Mouse (Mus musculus) limb, embryonic 15.5 days (tissue): ENCODE measurements around the gene Bcl9l. TPM values are rescaled to one million over a fixed set of nuclear protein-coding genes. Genes with fewer than 3 reads are reported as not detected.

Experiments used
- ATAC-seq: fragments of 200-750 bp; cut with Nextera tagmentation; 2 replicates; pipeline ENCODE4 v1.8.0; 2017; ENCODE audit warnings: low read depth, moderate TSS enrichment; ENCODE audit not compliant: insufficient number of reproducible peaks, low FRiP score, low TSS enrichment
- H3K27ac ChIP-seq: fragments of 300-500 bp; sonication (generic); 2 replicates; pipeline ENCODE4 v1.5.1; 2015; ENCODE audit warnings: moderate library complexity, mild to moderate bottlenecking, inconsistent platforms
- H3K27me3 ChIP-seq: fragments of 300-500 bp; sonication (generic); 2 replicates; pipeline ENCODE4 v1.6.1; 2015; ENCODE audit warnings: inconsistent platforms
- H3K36me3 ChIP-seq: fragments of 300-500 bp; sonication (generic); 2 replicates; pipeline ENCODE4 v1.6.1; 2015; ENCODE audit warnings: inconsistent platforms
- H3K4me1 ChIP-seq: fragments of 300-500 bp; sonication (generic); 2 replicates; pipeline ENCODE4 v1.6.1; 2015; ENCODE audit warnings: inconsistent platforms
- H3K4me2 ChIP-seq: fragments of 300-500 bp; sonication (generic); 2 replicates; pipeline ENCODE4 v1.6.1; 2015; ENCODE audit warnings: mild to moderate bottlenecking, inconsistent platforms
- H3K4me3 ChIP-seq: fragments of 300-500 bp; sonication (generic); 2 replicates; pipeline ENCODE4 v1.5.1; 2015; ENCODE audit warnings: mild to moderate bottlenecking, inconsistent platforms
- H3K9ac ChIP-seq: fragments of 300-500 bp; sonication (generic); 2 replicates; pipeline ENCODE4 v1.6.1; 2015; ENCODE audit warnings: inconsistent platforms
- H3K9me3 ChIP-seq: fragments of 300-500 bp; sonication (generic); 2 replicates; pipeline ENCODE4 v1.6.1; 2016; ENCODE audit warnings: inconsistent platforms
- WGBS: fragments of 180-500 bp; shearing (Covaris S2); methylation state at CpG from one replicate; pipeline ENCODE4 v1.1.7; 2015; 5-methylcytosine and 5-hydroxymethylcytosine counted together
- polyA plus RNA-seq: library from polyadenylated mRNA; unstranded; fragments of >200 nt; fragmentation: Nextera tagmentation; extraction: Ambion mirVana; gene quantifications from 2 replicates; pipeline ENCODE4 v1.2.1, GENCODE M21; 2015

The Bcl9l gene
- polyA plus RNA-seq, 1 experiment from 2014 or later = 18.5 TPM

GRCm38 (mm10) chr9:44500638-44501175 lies 18.1 kb downstream of the Bcl9l start:
- Histone ChIP-seq H3K9me3 (no peaks in the 10 kb centered on the region), H3K4me2 (peak overlapping the region; percentile 81), H3K9ac (no peak overlapping the region), H3K27ac (peak overlapping the region; percentile 97), H3K36me3 (peaks cover 41% of the 10 kb centered on the region), H3K4me3 (peak overlapping the region; percentile 45), H3K4me1 (peaks cover 81% of the 10 kb centered on the region), H3K27me3 (no peaks in the 10 kb centered on the region)
- WGBS = 34% methylated on average over 8 of the region's 8 CpGs
- no peak for ATAC-seq

- Histone ChIP-seq H3K36me3 (peaks cover 47% of the 10 kb centered on the region), H3K9me3 (no peaks in the 10 kb centered on the region), H3K4me1 (peaks cover 78% of the 10 kb centered on the region), H3K27ac (peak overlapping the region; percentile 97), H3K9ac (no peak overlapping the region), H3K27me3 (no peaks in the 10 kb centered on the region), H3K4me2 (peak overlapping the region; percentile 81), H3K4me3 (peak overlapping the region; percentile 18)
- no peak for ATAC-seq
- WGBS = 17% methylated on average over 10 of the region's 10 CpGs
These were observed 18.7 kb downstream of the Bcl9l start for GRCm38 (mm10) chr9:44501206-44501879.

GRCm38 (mm10) chr9:44502006-44502405 lies 19.4 kb downstream of the Bcl9l start:
- Histone ChIP-seq H3K36me3 (peaks cover 54% of the 10 kb centered on the region), H3K27ac (peak overlapping the region; percentile 97; the same call in 1 of the 2 replicates), H3K27me3 (no peaks in the 10 kb centered on the region), H3K4me2 (peak overlapping the region; percentile 81), H3K9ac (no peak overlapping the region), H3K4me1 (peaks cover 72% of the 10 kb centered on the region), H3K9me3 (no peaks in the 10 kb centered on the region), H3K4me3 (peak overlapping the region; percentile 18)
- no peak for ATAC-seq
- WGBS = 0% methylated on average over 4 of the region's 4 CpGs

GRCm38 (mm10) chr9:44504893-44505823 lies 22.5 kb downstream of the Bcl9l start:
- peaks cover 78% of the 10 kb centered on the region for H3K36me3 ChIP-seq
- H3K9ac ChIP-seq = no peak overlapping the region
- WGBS = 70% methylated on average over 20 of the region's 20 CpGs
- H3K27ac ChIP-seq = no peak overlapping the region
- H3K4me3 ChIP-seq = no peak overlapping the region
- H3K4me2 ChIP-seq = no peak overlapping the region
- no peaks in the 10 kb centered on the region for H3K9me3 ChIP-seq
- ATAC-seq = no peak
- H3K27me3 ChIP-seq = no peaks in the 10 kb centered on the region
- H3K4me1 ChIP-seq = peaks cover 68% of the 10 kb centered on the region

GRCm38 (mm10) chr9:44505824-44506467 lies 23.3 kb downstream of the Bcl9l start:
- peaks cover 68% of the 10 kb centered on the region for H3K4me1 ChIP-seq
- H3K4me3 ChIP-seq = no peak overlapping the region
- H3K27ac ChIP-seq = no peak overlapping the region
- H3K9ac ChIP-seq = no peak overlapping the region
- no peaks in the 10 kb centered on the region for H3K27me3 ChIP-seq
- peaks cover 74% of the 10 kb centered on the region for H3K36me3 ChIP-seq
- H3K9me3 ChIP-seq = no peaks in the 10 kb centered on the region
- no peak overlapping the region for H3K4me2 ChIP-seq
- 48% methylated on average over 23 of the region's 23 CpGs for WGBS
- no peak for ATAC-seq

- WGBS = 93% methylated on average over 13 of the region's 13 CpGs
- Histone ChIP-seq H3K27ac (no peak overlapping the region), H3K4me2 (no peak overlapping the region), H3K9ac (no peak overlapping the region), H3K9me3 (no peaks in the 10 kb centered on the region), H3K36me3 (peaks cover 74% of the 10 kb centered on the region), H3K27me3 (no peaks in the 10 kb centered on the region), H3K4me3 (no peak overlapping the region), H3K4me1 (peaks cover 67% of the 10 kb centered on the region)
- no peak for ATAC-seq
These were observed 23.9 kb downstream of the Bcl9l start for GRCm38 (mm10) chr9:44506566-44506965.

GRCm38 (mm10) chr9:44507345-44507744 lies 24.7 kb downstream of the Bcl9l start:
- Histone ChIP-seq H3K36me3 (peaks cover 68% of the 10 kb centered on the region), H3K27ac (no peak overlapping the region), H3K9ac (no peak overlapping the region), H3K4me2 (no peak overlapping the region), H3K4me1 (peaks cover 67% of the 10 kb centered on the region), H3K9me3 (no peaks in the 10 kb centered on the region), H3K27me3 (no peaks in the 10 kb centered on the region), H3K4me3 (no peak overlapping the region)
- 96% methylated on average over 6 of the region's 6 CpGs for WGBS
- ATAC-seq = no peak

- no peak for ATAC-seq
- H3K4me3 ChIP-seq = no peak overlapping the region
- H3K9me3 ChIP-seq = no peaks in the 10 kb centered on the region
- 76% methylated on average over 17 of the region's 18 CpGs for WGBS
- H3K36me3 ChIP-seq = peaks cover 60% of the 10 kb centered on the region
- no peaks in the 10 kb centered on the region for H3K27me3 ChIP-seq
- no peak overlapping the region for H3K4me2 ChIP-seq
- no peak overlapping the region for H3K9ac ChIP-seq
- peaks cover 76% of the 10 kb centered on the region for H3K4me1 ChIP-seq
- no peak overlapping the region for H3K27ac ChIP-seq
These were observed 25.5 kb downstream of the Bcl9l start for GRCm38 (mm10) chr9:44508124-44508619.

GRCm38 (mm10) chr9:44508721-44509486 lies 26.3 kb downstream of the Bcl9l start:
- Histone ChIP-seq H3K4me1 (peaks cover 77% of the 10 kb centered on the region), H3K27me3 (no peaks in the 10 kb centered on the region), H3K36me3 (peaks cover 53% of the 10 kb centered on the region), H3K9ac (no peak overlapping the region), H3K4me3 (peak overlapping the region; percentile 28; the same call in 1 of the 2 replicates), H3K9me3 (no peaks in the 10 kb centered on the region), H3K27ac (peak overlapping the region; percentile 86), H3K4me2 (peak overlapping the region; percentile 50)
- no peak for ATAC-seq
- 76% methylated on average over 19 of the region's 19 CpGs for WGBS

- Histone ChIP-seq H3K9ac (no peak overlapping the region), H3K27me3 (no peaks in the 10 kb centered on the region), H3K36me3 (peaks cover 47% of the 10 kb centered on the region), H3K4me3 (peak overlapping the region; percentile 28), H3K4me1 (peaks cover 72% of the 10 kb centered on the region), H3K4me2 (peak overlapping the region; percentile 50), H3K9me3 (no peaks in the 10 kb centered on the region), H3K27ac (peak overlapping the region; percentile 86)
- WGBS = 7% methylated on average over 25 of the region's 27 CpGs
- peak; percentile 32; the same call in 1 of the 2 replicates for ATAC-seq
These were observed 27.1 kb downstream of the Bcl9l start for GRCm38 (mm10) chr9:44509487-44510354.
